In genomic region chr12:79715506-79716345, GRCm38 (mm10) we compare ENCODE assay signal across 8 mouse cellular contexts.
A peak's percentile ranks its signal among the peaks of the same experiment; 100 is the strongest.
DNase-seq lines count a peak whose midpoint lies in the region; ATAC-seq lines count a peak whose summit lies in the region.
"Had no signal": no experiment of that assay in that cellular context is flagged by ENCODE, and none has a peak within 500 bp of the region (broad histone marks: within the 10 kb centered on the region; RNA-seq: fewer than 3 reads in every experiment).

No protein-coding gene starts in this region.

- no peaks in the 10 kb centered on the region for H3K9me3 ChIP-seq in hindbrain, embryonic 13.5 days

- H3K27me3 ChIP-seq in hindbrain, embryonic 13.5 days = no peaks in the 10 kb centered on the region

- H3K4me2 ChIP-seq in hindbrain, embryonic 13.5 days = no peak overlapping the region

- peak overlapping the region; percentile 36 for H3K9ac ChIP-seq in hindbrain, embryonic 13.5 days

- peaks cover 33% of the 10 kb centered on the region for H3K4me1 ChIP-seq in hindbrain, embryonic 13.5 days (replicated peaks)

- H3K36me3 ChIP-seq in hindbrain, embryonic 13.5 days = no peaks in the 10 kb centered on the region

- no peak overlapping the region for H3K4me3 ChIP-seq in hindbrain, embryonic 13.5 days
- H3K4me3 ChIP-seq: layer of hippocampus, adult 2 months had no signal

- H3K27ac ChIP-seq in hindbrain, embryonic 13.5 days = peak overlapping the region; percentile 52
- H3K27ac ChIP-seq: layer of hippocampus, adult 2 months had no signal

- no peak for ATAC-seq in hindbrain, embryonic 13.5 days (ENCODE audit: low FRiP score)

- DNase-seq in urinary bladder, adult 18-20 months (ENCODE audit: low spot score in 2 of 2) = peak; percentile 41 to 54
- DNase-seq in urinary bladder, postnatal 10 days (ENCODE audit: low spot score) = no peak
- peak; percentile 47 to 79 for DNase-seq in lung, postnatal 4 days
- no peak for DNase-seq in layer of hippocampus, adult 9-10 months (ENCODE audit: low spot score)
- DNase-seq in cerebellum, postnatal 14 days = no peak
- DNase-seq in thymus, postnatal 0 days (ENCODE audit: low spot score) = no peak

- 21% methylated on average over 12 of the region's 12 CpGs for WGBS in hindbrain, embryonic 13.5 days

Comparison
In these comparisons a context has a peak if more than half of its experiments do, and no peak if none do; other contexts are left out.
1. DNase-seq: peak in urinary bladder, adult 18-20 months (2 of 2) and lung, postnatal 4 days (2 of 2); none in urinary bladder, postnatal 10 days (single experiment), layer of hippocampus, adult 9-10 months (single experiment), cerebellum, postnatal 14 days (0 of 2) and thymus, postnatal 0 days (single experiment).